Mouse (Mus musculus) cortical plate, adult 2 months (tissue): ENCODE results near the gene Yae1d1.

Source experiments
- CTCF ChIP-seq: fragments of 200-500 bp; IDR thresholded peaks from 2 replicates; pipeline ENCODE4 v1.5.1; 2011; ENCODE audit warnings: mild to moderate bottlenecking, control low read depth, low read length; ENCODE audit not compliant: insufficient read depth; ENCODE audit errors: extremely low read depth
- POLR2A ChIP-seq: fragments of 200-500 bp; IDR thresholded peaks from 2 replicates; pipeline ENCODE4 v1.6.1; 2011; ENCODE audit warnings: mild to moderate bottlenecking, low read length, control low read depth; ENCODE audit not compliant: insufficient read depth; ENCODE audit errors: extremely low read depth

DNA sequence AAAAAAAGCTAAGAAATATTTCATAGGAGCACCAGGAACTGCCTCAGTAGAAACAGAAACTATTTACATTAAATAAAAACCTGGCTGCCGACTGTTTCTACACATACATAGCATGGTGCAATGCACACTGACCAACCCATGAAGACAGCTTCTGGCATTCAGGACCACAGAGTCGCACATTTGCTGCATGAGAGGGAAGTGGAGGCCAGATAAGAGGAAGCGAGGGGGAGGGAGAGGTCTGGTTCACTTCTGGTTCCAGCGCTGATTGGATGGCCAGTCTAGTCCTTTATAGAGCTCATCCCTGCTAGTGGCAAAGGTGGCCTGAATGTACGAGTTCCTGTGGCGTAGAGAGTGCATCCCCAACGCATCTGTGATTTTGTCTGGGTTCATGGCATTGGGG is 32.5 kb downstream of the Yae1d1 start:
- TF ChIP-seq POLR2A (no peak), CTCF (no peak)
